Mouse (Mus musculus) heart, adult 2 months (tissue): ENCODE data around the gene Abhd17a. TPM values are rescaled to one million over a fixed set of nuclear protein-coding genes. Genes with fewer than 3 reads are reported as not detected.

ENCODE experiments used
- DNase-seq, 2 experiments: peaks; one replicate each; pipeline ENCODE4 v3.0.0; 2021
- H3K27ac ChIP-seq: fragments of 200-600 bp; 2 replicates; pipeline ENCODE4 v1.8.1; 2022
- H3K27me3 ChIP-seq: fragments of 200-500 bp; 2 replicates; pipeline ENCODE4 v1.6.1; 2012; ENCODE audit warnings: mild to moderate bottlenecking, low read length, inconsistent platforms, mixed read lengths; ENCODE audit not compliant: control insufficient read depth, insufficient read depth
- H3K36me3 ChIP-seq: fragments of 200-500 bp; 2 replicates; pipeline ENCODE4 v1.6.1; 2012; ENCODE audit warnings: low read length, inconsistent platforms; ENCODE audit not compliant: control insufficient read depth, insufficient read depth
- H3K4me1 ChIP-seq: fragments of 200-500 bp; 2 replicates; pipeline ENCODE4 v1.6.1; 2011; ENCODE audit warnings: low read length; ENCODE audit not compliant: control insufficient read depth, insufficient read depth
- H3K4me3 ChIP-seq: fragments of 200-600 bp; 2 replicates; pipeline ENCODE4 v1.8.1; 2022
- H3K79me2 ChIP-seq: fragments of 200-500 bp; replicated peaks from 2 replicates; pipeline ENCODE4 v1.6.1; 2012; ENCODE audit warnings: mild to moderate bottlenecking, inconsistent platforms, low read length, moderate library complexity, mixed read lengths; ENCODE audit not compliant: control insufficient read depth, insufficient read depth
- H3K9ac ChIP-seq: fragments of 200-500 bp; 2 replicates; pipeline ENCODE4 v1.6.1; 2012; ENCODE audit warnings: low read depth, mild to moderate bottlenecking, control low read depth, inconsistent platforms, low read length, mixed read lengths
- CTCF ChIP-seq: fragments of 200-600 bp; IDR thresholded peaks from 2 replicates; pipeline ENCODE4 v1.8.1; 2022; ENCODE audit warnings: antibody characterized with exemption, mild to moderate bottlenecking, moderate library complexity
- EP300 ChIP-seq: fragments of 200-500 bp; IDR thresholded peaks from 2 replicates; pipeline ENCODE4 v1.6.1; 2011; ENCODE audit warnings: low read depth, low read length, control low read depth; ENCODE audit not compliant: insufficient read depth
- POLR2A ChIP-seq: fragments of 200-500 bp; IDR thresholded peaks from 2 replicates; pipeline ENCODE4 v1.6.1; 2011; ENCODE audit warnings: mild to moderate bottlenecking, low read depth, low read length, control low read depth; ENCODE audit not compliant: insufficient read depth
- WGBS: fragments of 180-500 bp; shearing (Covaris S2); methylation state at CpG from one replicate; pipeline ENCODE4 v1.1.7; 2018; 5-methylcytosine and 5-hydroxymethylcytosine counted together
- intact Hi-C: fragments of 180-260 bp; cut with DNase I; formaldehyde crosslinking; loops from one replicate; pipeline ENCODE4 v1.15.1; 2025
- polyA plus RNA-seq: library from polyadenylated mRNA; depleted of rRNA; stranded (reverse); fragments of >200 nt; gene quantifications from 2 replicates; pipeline ENCODE4 v1.2.3, GENCODE M21; 2012
- total RNA-seq, 2 experiments: library from RNA; stranded (reverse); gene quantifications; 2 replicates each; pipeline ENCODE4 v1.2.3; 2021

The Abhd17a gene
- total and polyA plus RNA-seq, 3 experiments, result 40.2 to 80.0 (median 46.9) TPM

GRCm38 (mm10) chr10:80570871-80571836 lies 19.0 kb downstream of the Abhd17a start:
- Histone ChIP-seq H3K79me2 (no peaks in the 10 kb centered on the region; the same call in 1 of the 2 replicates), H3K27ac (no peak overlapping the region), H3K4me1 (0 out of 2 replicates have a peak, but pooled peaks cover 3% of the 10 kb centered on the region), H3K9ac (no peak overlapping the region; the same call in 1 of the 2 replicates), H3K36me3 (no peaks in the 10 kb centered on the region), H3K4me3 (no peak overlapping the region), H3K27me3 (no peaks in the 10 kb centered on the region)
- TF ChIP-seq POLR2A, result no peak
- no peak for TF ChIP-seq EP300
- TF ChIP-seq CTCF, result no peak
- intact Hi-C loops, result no loop called here
- no peak for DNase-seq
- 44% methylated on average over 30 of the region's 30 CpGs for WGBS

GRCm38 (mm10) chr10:80570419-80570818 lies 19.7 kb downstream of the Abhd17a start:
- 83% methylated on average over 10 of the region's 10 CpGs for WGBS
- Histone ChIP-seq H3K79me2 (no peaks in the 10 kb centered on the region), H3K27ac (no peak overlapping the region), H3K4me3 (no peak overlapping the region), H3K9ac (no peak overlapping the region), H3K27me3 (no peaks in the 10 kb centered on the region), H3K36me3 (no peaks in the 10 kb centered on the region), H3K4me1 (0 out of 2 replicates have a peak, but pooled peaks cover 2% of the 10 kb centered on the region)
- intact Hi-C loops, result no loop called here
- DNase-seq, result no peak
- TF ChIP-seq CTCF, result no peak
- TF ChIP-seq POLR2A, result no peak
- no peak for TF ChIP-seq EP300

- no peaks in the 10 kb centered on the region for H3K79me2 ChIP-seq
- TF ChIP-seq CTCF, result no peak
- TF ChIP-seq POLR2A, result no peak
- no peak for TF ChIP-seq EP300
- peak; percentile 67 to 78 for DNase-seq
- H3K36me3 ChIP-seq, result no peaks in the 10 kb centered on the region
- no peak overlapping the region for H3K27ac ChIP-seq
- H3K4me3 ChIP-seq, result no peak overlapping the region
- 0 out of 2 replicates have a peak, but pooled peaks cover 2% of the 10 kb centered on the region for H3K4me1 ChIP-seq
- no peaks in the 10 kb centered on the region for H3K27me3 ChIP-seq
- WGBS, result 28% methylated on average over 10 of the region's 10 CpGs
- intact Hi-C loops, result no loop called here
- no peak overlapping the region for H3K9ac ChIP-seq
Observed at GRCm38 (mm10) chr10:80569664-80570066, 20.5 kb downstream of the Abhd17a start.

- TF ChIP-seq POLR2A, result no peak
- TF ChIP-seq CTCF, result no peak
- Histone ChIP-seq H3K4me1 (0 out of 2 replicates have a peak, but pooled peaks cover 2% of the 10 kb centered on the region), H3K9ac (no peak overlapping the region), H3K27ac (no peak overlapping the region), H3K79me2 (no peaks in the 10 kb centered on the region), H3K36me3 (no peaks in the 10 kb centered on the region), H3K4me3 (no peak overlapping the region), H3K27me3 (no peaks in the 10 kb centered on the region)
- 97% methylated on average over 29 of the region's 29 CpGs for WGBS
- DNase-seq, result no peak
- intact Hi-C loops, result no loop called here
Observed at GRCm38 (mm10) chr10:80568876-80569275, 21.3 kb downstream of the Abhd17a start.

- intact Hi-C loops, result loop anchor here (1.0 kb wide), 1 partner anchor 122 kb away; no protein-coding TSS in a partner anchor
- Histone ChIP-seq H3K27me3 (no peaks in the 10 kb centered on the region), H3K36me3 (no peaks in the 10 kb centered on the region), H3K4me1 (no peaks in the 10 kb centered on the region), H3K79me2 (no peaks in the 10 kb centered on the region), H3K4me3 (no peak overlapping the region), H3K27ac (no peak overlapping the region), H3K9ac (no peak overlapping the region)
- TF ChIP-seq POLR2A, result no peak
- peak; percentile 73; the same call in 1 of the 2 replicates for TF ChIP-seq EP300
- peak; percentile 80 to 92 for DNase-seq
- WGBS, result 34% methylated on average over 17 of the region's 17 CpGs
Observed at GRCm38 (mm10) chr10:80566375-80567092, 23.6 kb downstream of the Abhd17a start.
